Mouse (Mus musculus): Measurements from ENCODE around the gene Prph2. TPM values are rescaled to one million over a fixed set of nuclear protein-coding genes. Genes with fewer than 3 reads are reported as not detected.
A peak's percentile ranks its signal among the peaks of the same experiment; 100 is the strongest.

The Prph2 gene
- polyA plus RNA-seq, 3 experiments from 2014 or later: not detected

DNA sequence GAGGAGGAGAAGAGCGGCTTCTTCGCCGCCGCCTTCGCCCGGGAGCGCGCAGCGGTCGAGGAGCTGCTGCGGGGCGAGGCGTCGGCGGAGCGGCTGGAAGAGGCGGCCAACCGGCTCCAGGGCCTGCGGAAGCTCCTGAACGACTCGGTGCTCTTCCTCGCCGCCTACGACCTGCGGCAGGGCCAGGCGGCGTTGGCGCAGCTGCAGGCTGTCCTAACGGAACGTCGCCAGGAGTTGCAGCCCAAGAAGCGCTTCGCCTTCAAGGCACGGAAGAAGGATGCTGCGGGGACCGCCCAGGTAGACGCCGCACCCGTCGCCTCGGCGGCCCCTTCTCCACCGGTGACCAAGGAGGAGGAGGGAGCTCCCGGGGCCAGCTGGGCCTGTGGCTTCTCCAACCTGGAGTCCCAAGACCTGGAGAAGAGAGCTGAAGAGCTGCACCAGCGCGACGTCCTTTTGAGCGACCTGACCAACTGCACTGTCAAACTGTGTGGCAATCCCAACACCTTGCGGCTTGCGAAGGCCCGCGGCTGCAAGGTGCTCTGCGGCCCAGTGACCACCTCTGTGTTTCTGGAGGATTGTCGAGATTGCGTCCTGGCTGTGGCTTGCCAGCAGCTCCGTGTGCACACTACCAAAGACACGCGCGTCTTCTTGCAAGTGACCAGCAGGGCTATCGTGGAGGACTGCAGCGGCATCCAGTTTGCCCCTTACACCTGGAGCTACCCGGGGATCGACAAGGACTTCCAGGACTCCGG, 19.2 kb upstream of the Prph2 start:
- ATAC-seq: peak; percentile 17

DNA sequence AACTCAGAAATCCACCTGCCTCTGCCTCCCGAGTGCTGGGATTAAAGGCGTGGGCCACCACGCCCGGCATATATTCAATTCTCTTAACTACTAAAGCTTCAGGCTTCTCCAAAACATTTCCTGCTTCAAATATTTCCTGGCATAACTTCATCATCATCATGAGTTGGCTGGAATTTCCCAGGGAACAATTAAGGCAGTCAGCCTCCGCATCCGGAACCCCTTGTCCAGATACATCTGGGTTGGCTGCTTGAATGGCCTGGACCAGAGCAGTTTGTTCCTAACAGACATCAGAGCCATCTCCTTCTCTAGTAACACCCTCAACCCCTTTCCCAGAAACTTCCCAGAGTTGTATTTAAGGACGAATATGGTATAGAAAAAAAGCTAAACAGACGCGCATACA, 14.8 kb upstream of the Prph2 start:
- ATAC-seq: no peak

DNA sequence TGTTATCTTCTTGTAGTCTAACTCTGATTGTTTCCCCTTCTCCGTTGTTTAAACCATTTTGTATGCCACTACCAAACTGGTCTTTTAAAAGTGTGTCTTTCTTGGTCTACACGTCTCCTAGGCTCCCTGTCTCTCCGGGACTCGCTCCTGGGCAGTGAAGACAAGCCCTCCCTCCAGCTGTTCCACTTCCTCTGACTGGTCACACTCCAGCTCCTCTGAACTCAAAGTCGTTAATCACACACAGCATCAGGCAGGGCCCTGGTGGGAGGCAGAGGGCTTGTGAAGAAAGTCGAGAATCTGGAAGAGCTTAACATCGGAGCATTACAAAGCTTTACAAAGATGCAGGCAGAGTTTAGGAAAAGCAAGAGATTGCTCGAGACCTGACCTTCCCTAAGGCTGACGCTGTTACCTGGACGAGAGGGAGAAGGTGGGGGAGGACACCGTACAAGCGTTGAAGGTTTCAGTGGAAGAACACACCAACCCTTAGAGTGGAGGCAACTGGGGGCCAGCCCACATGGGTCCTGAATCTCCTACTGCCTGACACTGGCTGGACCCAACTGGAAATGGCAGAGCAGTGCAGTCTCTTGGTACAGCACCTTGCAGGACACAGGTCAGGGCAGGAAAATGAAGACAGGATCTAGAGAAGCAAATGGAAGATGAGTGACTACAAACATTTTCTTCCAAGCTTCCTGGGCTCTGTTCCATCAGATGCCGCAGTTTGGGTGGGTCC, 12.9 kb upstream of the Prph2 start:
- no peak for ATAC-seq

DNA sequence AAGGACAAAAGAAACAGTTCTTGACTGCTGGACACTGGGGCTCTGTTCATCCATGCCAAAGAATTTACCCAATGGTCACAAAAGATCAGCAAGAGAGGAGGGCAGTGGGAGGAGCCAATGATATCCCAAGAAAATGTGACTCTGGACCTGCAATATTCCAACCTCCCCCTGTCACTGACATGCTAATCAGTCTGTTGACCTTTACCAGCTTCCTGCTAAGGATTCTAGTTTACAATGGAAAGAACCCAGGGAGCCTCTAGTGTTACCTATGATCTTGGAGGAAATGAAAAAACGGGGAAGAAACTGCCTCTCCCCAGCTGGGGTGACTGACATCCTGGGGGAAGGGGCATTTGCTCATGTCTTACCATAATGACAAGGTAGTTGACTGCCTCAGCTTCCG, 9.3 kb upstream of the Prph2 start:
- ATAC-seq: no peak

DNA sequence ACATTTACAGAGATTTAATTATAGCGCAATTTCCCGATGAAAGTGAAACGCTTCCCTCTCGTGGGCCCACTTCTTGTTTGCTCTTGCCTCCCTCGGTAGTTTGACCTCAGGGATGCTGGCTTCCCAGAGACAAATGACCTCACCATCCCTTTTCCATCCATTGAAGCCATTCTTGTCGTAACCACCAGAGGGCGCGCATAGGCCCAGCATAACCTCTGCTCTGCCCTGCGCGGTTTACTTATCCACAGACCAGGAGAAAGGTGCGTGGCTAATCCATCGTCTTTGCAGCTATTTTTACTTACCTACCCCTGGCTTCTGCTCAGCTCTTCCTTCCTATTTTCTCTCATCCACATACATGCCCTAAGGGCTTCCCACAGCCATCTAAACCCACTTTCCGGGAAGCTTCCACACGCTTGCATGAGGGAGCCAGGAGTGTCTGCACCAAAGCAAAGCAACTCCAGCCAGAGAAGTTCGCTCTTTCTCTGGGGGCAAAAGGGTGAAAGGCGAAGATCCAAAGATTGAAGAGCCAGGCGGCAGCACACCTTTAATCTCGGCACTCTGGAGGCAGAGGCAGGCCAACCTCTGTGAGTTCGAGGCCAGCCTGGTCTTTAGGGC, 6.3 kb upstream of the Prph2 start:
- peak; percentile 67 for ATAC-seq

DNA sequence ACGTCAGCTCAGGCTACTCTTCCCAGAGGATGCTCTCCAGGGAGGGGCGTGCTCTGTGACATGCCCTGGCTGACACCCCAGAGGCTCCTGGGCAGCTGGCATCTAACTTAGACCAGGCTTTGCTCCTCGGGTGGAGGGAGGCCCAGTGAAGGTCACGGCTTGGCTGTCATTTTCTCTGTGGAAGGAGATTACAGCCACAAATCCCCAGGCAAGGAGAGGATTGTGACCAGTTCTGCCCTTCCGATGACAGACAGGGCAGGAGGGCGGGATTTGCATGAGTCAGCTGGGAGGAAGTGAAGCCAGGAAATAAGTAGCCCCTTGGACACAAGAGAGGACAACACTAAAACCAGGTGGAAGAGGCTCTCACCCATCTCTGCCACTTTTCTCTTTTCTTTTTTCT, 2.1 kb downstream of the Prph2 start:
- ATAC-seq: no peak

DNA sequence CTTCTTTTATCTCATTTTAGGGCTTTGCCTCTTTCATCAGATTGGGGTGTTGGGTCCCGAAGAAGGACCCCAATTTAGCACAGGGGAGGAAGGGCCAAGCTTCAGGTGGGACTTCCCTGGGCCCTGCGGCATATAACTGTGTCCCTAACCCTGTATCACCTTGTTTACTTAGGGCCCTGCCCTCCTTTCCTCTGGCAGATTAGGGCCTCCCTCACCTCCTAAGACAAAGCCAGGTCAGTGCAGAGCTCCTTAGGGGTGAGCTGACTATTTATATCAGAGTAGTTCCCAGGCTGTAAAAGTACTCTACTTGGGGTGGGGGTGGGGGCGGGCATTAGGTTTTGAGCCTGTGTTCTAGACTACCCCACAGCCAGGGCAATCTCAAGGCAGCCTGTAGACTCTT, 4.9 kb downstream of the Prph2 start:
- no peak for ATAC-seq

DNA sequence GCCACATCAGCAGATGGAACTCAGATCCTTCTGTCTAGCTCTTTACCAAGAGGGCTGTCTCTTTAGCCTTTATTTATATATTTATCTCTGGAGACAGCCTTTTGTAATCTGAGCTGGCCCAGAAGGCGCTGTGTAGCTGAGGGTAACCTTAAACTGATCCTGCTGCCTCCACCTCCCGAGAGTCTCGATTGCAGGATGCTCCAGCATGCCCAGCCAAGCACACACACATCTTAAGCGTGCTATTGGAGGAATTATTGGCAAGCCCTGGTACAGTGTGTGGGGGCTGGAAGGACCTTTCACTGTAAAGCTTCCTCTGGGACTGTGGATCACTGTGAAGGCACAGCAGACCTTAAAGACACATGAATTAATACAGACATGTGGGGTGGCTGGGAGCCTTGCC, 8.7 kb downstream of the Prph2 start:
- no peak for ATAC-seq

DNA sequence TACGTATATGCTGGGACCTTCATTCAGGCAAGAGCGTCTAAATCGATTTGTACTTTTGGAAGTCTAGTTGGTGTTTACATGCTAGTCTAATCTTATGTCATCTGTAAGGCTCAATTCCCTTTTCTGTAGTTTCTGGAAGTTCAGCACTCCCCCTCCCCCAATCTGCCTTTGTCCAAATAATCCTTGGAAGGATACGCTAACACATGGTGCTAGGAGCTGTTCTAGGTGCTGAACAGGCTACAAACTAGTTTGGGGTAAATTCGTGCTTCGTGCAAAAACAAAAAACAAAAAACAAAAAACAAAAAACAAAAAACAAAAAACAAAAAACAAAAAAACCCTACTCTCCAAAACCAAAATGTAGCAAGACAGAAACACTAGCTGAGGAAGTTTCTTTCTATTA, 10.6 kb downstream of the Prph2 start:
- ATAC-seq: no peak

DNA sequence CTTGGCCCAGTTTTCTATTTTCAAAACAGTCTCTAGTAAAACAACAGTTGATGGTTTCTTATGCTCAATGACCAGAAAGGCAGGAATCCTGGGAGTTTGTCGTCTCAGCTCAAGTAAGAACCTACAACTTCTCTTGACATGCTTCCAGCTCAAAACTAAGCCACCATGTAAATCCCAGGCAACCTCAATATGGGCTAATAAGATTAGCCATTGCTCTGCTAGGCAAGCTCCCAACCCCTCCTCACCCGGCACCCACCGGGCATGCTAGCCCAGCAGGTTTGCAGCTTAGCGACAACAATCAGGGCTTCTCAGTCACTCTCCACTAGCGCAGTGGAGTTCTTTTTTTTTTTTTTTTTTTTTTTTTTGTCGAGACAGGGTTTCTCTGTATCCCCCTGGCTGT, 15.9 kb downstream of the Prph2 start:
- no peak for ATAC-seq

DNA sequence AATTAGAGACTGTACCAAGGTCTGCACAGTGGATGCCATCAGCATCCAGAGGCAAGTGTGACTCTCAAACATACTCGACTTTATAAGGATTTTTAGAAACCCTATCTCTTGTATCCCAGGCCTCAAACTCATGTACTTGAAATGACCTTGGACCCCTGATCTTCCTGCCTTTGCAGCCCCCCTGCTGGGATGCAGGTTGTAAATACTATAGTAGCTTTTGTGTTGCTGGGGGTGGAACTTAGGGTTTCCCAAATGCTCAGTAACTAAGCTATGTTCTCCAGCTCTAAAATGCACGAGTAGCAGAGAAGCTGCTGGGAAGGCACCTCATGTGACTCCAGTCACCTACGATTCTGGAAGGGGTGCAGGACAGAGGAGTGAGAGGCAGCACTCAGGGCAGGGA, 16.7 kb downstream of the Prph2 start:
- no peak for ATAC-seq

DNA sequence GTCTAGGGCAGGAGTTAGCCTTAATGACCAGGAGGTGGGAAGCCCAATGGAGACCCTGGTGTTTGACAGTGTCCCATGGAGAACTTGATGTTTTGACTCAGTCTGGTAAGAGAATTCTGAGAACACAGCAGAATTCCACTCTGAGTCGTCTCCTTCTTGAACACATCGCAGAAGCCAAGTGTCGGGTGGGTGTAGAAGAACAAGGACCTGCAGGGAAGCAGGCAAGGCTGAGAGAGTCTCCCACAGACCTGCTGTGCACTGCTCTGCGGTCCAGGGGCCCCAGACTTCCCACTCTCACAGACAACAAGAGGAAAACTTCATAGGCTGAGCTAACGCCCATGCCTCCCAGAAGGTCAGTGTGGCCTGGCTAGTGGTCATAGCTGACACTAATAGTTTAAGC, 17.5 kb downstream of the Prph2 start:
- no peak for ATAC-seq

DNA sequence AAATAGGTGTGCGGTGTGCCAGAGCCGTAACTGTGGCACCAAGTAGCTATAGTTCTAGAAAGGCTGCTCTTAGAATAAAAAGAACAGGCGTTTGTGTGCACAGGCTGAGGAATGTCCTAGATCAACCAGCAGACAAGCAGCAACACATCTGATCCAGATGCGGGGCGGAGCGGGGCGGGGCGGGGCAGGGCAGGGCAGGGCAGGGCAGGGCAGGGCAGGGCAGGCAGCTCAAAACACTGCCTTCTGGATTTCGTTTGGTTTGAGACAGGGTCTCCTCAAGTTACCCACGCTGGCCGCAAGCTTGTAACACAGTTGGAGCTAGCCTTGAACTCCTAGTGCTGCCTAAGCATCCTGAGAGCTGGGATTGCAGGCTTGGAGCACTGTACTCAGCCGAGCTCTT, 19.0 kb downstream of the Prph2 start:
- ATAC-seq: no peak

DNA sequence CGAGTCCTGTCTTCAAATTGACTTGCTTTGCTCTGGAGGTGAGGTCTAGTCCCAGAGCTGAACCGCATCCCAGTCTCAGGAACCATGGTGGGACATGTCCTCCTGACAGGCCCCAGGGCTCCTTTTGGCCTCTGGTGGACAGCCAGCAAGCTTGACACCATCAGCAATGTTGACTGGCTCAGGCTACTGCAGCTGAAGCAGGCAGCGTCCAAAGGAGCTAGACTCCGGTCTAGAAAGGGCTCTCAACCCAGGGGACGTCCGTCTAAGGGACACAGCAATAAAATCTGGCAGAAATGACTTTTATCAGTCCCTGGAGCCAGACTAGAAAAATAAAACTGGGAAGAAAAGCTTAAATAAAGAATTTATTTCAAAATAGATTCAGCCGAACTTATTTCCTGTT, 19.6 kb downstream of the Prph2 start:
- ATAC-seq: no peak

DNA sequence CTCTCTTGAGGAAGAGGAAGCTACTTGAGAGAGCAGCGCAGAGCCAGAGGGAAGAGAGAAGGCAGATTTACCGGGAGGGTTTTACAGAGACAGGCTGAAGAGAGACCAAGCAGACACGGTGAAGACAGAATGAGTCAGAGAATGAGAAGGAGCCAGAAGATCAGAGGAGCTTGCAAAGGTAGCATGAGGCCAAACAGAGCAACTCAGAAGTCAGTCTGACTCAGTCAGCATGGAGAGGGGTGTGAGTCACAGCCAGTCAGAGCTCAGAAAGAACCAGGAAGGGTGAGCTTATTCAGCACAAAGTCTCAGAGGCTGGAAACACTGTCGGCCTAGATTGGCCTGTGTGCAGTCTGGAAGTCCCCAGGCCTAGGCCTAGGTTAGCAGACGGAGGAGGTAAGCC, 22.7 kb downstream of the Prph2 start:
- peak; percentile 32 for ATAC-seq

DNA sequence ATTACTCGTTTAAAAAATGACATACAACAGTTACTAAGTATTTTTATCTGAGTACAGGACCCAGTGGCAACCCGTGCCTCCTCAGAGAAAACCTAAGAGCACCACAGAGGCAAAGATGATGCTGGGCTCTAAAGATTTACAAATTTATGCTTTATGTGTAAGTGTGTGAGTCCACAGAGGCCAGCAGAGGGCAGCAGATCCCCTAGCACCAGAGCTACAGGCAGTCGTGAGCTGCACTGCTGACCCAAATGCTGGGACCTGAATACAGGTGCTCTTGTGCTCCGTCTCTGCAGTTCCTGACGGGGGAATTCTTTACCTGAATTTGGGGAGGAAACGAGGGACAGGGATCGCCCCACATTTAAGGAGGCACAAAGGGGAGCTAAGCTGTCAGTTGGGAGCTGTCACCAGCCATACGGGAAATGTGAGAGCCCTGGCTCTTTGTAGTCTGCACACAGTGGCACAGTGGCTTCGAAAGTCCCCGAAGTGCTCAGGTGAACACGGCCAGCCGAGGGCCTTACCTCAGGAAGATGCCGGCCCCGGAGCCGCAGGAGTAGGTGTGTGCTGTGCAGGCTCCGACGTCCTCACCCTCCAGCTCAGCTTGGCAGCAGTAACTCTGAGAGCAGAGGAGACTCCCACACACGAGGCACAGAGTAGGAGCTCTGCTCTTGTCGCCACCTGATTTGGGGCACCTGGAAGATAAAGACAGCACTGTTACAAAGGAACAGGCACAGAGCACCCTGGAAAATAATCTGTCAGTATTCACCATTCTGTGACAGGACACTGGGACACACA, 23.5 kb downstream of the Prph2 start:
- no peak for ATAC-seq

DNA sequence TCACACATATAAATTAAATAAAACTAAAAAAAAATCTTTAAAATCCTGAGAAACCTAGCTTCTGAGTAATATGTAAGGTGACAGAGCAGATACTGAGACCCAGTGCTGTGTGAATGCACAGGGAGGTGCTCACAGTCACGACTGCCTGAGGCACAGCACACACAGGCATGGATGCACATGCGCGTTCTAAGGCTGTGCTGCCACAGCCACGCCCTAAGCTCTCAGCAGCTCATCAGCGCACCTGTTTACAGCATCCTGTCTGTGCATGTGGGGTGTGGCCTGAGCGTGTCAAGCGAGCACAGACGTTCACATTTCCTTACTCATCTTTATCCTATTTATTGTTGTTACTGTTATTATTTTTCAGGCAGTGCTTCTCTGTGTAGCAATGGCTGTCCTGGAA, 30.2 kb downstream of the Prph2 start:
- ATAC-seq: no peak

DNA sequence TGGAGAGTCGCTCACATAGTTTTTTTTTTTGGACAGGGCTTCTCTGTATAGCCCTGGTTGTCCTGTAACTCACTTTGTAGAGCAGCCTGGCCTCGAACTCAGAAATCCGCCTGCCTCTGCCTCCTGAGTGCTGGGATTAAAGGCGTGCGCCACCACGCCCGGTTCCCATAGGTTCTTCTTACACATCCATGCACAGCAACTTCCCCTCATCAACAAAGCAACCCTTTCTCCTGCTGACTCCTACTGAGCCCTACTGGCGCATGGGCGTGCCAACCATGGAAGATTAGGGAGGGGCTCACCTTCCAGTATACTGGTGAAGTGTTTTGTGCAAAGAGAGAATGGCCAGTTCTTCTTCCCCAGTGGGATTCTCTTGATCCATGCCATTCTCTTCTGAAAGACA, 32.2 kb downstream of the Prph2 start:
- no peak for ATAC-seq

DNA sequence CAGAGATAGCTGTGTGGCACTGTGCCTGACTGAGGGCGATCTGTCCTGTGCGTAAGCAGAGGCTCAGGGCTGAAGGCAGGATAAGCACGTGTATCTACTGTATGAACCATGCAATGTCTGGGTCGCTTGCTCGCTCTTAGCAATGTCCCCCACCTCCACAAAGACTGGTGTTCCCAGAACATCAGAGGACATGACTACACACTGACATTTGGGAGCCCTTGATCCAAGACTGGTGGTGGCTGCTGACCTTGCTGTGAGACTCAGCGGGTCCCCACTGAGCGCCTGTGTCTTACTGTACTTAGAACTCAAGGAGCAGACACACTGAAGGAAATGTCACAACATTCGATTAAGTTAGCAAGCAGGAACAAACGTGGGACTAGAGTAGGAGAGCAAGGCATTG, 36.0 kb downstream of the Prph2 start:
- ATAC-seq: no peak

DNA sequence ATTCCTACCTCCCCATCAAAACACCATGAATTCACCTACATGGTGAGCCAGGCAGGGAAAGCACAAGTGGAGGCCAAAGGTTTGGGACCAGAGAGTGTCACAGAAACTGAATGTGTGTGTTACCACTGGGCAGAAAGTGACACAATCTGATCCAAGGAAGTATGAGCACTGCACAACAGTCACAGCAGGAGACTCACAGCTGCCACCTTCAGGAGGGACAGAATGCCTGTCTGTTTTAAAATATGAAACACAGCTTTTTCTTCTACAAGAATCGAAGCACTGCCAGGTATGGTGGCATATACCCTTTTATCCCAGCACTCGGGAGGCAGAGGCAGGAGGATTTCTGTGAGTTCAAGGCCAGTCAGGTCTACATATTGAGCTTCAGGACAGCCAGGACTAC, 47.8 kb downstream of the Prph2 start:
- no peak for ATAC-seq

DNA sequence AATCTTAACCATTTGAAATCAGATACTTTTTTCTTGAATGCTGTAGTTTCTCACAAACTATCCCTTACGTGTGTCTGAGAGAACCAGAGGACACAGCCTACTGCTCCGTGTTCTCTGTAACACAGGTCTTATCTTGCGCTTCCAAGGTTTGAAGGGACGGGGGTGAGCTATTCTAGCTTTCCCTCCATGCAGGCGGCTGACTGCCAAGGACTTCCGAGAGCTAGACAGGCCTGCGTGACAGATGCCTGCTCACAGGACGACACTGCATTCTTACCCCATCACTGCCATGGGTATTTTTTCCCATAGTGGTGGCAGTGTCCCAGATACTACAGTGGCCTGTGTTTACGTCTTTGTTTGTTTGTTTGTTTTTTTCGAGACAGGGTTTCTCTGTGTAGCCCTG, 50.0 kb downstream of the Prph2 start:
- no peak for ATAC-seq

DNA sequence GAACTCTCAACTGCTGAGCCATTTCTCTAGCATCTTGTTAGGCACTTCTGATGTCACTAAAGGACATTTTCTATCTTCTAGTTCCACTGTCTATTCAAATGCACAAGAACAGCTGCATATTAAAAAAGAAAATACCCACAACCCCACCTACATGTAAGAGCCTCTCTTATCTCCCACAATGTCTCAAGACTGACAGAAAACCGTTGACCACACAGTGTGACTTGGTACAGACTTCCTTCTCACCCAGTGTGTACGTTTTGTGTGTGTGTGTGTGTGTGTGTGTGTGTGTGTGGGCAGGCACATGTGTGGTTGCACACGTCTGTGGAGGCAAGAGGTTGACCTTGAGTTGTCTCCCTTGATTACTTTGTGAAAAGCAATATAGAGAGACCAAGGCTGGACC, 51.9 kb downstream of the Prph2 start:
- ATAC-seq: no peak

DNA sequence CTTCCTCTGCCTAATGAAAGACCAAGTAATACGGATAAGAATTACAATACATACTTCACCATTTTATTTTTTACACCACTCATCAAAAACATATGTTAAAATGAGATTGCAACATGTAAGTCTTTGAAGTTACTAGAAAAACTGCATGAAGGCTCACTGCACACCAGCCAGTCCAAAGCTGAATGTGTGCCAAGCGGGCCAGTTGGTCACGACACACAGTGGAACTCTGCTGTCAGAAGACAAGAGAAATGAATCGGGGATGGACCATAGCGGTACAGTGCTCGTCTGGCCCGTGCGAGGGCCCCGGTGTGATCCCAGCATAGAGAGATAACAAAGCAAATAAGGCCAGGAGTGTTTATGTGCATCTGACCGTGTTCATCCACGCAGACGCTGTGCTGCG, 52.9 kb downstream of the Prph2 start:
- ATAC-seq: no peak

Data from inflammation-experienced regulatory T-cells, adult 6 months (primary cell).